Mouse (Mus musculus): Measurements from ENCODE around the gene Hyal3.

Hyal3 gene

DNA sequence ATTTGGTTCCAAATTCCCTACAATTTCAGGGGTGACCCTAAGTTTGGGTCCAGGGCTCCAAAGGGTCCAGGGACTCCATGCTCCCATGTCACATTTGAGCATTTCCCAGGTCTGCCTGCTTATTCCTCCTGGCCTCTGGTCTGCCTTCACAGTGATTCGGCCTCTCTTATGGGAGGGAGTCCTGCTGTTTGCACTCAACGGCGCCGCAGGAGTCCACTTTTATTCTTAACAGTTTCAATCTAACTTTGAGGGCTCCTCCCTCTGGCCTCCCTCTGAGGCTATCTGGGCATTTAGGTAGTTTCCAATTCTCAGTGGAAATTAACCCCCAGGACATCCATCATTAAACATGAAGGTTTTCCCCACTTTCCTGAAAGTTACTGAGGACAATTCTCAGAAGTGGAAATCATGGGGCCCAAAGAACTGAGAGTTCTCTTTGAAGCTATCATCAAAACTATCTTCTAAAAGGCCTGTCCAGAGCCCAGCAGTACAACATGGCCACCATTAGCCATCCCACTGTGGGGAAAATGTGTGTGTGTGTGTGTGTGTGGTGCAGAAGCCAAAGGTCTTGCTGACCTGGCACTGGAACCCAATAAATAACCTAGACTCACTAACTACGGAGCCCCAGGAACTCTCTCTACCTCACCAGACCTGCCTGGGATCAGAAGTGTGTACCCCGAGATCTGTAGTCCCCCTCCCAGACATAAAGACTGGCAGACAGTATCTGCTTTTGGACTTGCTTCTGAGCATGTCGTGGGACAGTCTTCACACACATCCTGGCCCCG, 13.9 kb downstream of the Hyal3 start:
- no peak for DNase-seq (ENCODE audit: low read depth in 1 of 2, low spot score in 2 of 2)

DNA sequence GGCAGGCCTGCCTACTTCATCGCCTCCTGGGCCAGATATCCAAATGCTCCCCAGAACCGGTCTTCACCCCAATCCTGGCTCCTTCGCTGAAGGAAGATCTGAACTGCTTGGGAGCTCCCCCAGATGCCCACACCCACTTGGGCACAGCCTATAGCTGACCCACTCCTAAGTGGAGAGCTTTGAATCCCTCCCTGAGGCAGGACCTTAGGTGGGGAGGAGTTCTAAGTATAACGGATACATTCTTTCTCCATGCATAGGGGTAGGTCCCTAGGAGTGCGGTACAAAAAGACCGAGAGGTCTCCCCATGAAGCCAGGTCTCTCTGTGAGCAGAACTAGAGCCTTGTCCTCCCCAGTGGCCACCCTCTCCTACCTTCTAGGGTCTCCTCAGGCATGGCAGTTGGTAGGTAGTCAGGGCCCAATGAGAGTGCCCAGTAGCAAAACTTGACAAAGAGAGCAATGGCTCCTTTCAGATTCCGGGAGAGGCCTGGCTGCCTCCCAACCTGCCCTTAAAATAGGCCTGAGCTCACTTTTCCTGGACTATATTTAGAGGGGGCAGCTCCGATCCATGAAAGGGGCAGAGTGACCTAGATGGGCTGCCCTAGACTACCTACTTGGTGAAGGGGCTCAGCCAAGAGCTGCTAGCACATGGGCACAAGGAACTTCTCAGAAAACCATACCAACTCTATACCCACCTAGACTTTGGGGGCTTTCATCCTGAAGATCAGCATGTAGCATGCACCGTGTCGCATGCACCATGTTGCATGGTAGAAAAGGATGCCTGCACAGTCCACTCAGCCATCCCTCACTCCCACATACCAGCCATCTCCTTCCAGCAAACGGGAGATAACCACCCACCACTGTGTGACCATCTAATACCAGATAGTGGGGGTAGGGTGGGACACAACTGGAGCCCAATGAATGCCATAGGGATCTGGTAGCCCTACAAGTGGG, 16.3 kb downstream of the Hyal3 start:
- no peak for DNase-seq (ENCODE audit: low read depth in 1 of 2, low spot score in 2 of 2)

DNA sequence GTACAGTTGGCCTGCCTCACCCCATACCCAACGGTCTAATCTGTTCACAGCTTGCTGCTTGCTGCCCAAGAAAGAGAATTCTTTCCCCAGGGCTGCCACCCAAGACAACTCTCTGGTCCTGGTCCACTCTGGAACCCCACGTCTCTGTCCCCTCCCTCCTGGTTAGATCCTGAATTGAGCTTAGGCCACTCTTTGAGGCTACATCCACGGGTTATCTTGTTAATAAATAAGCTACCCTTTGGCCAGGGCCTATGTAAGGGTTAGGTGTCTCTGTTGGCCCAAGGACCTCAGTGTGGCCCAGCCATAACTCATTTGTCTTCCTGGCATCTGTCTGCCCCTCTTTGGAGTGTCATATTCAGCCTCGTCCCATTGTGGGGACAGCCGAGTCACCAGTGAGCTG, 17.8 kb downstream of the Hyal3 start:
- no peak for DNase-seq (ENCODE audit: low read depth in 1 of 2, low spot score in 2 of 2)

DNA sequence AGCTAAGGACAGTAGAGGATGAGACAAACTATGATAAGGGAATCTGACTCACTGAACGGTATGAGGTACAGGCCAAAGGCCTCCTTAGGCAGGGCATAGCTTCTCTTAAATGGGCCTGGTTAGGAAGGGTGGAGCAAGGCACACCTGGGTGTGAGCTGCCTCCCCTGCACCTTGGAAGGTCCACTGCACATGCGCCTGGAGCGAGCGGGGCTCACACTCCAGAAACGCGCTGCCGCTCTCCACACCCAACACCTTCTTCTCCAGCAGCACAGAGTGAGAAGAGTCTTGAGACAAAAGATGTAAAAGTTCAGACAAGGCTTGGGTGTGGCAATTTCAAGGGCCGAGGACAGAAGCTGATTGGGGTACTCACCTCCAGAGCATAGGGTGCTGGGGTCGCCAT, 18.8 kb downstream of the Hyal3 start:
- no peak for DNase-seq (ENCODE audit: low read depth in 1 of 2, low spot score in 2 of 2)

DNA sequence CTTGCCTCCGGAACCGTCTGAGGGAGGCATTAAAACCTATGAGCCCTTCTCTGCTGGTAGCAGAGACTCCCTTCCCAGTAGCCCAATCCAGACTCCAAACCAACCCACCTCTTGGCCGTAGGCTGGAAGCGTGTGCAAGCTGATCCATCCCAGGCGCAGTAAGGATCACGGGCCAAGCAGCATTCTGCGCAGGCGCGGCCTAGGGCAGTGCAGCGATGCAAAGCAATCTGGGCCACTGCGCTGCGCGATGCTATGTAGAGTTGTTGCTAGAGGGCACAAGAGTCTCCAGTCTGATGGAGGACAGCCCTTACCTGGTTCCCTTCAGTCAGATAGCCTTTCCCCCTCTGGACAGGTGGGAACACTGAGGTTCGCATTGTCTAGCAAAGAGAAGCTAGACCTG, 19.2 kb downstream of the Hyal3 start:
- DNase-seq (ENCODE audit: low read depth in 1 of 2, low spot score in 2 of 2) = no peak

DNA sequence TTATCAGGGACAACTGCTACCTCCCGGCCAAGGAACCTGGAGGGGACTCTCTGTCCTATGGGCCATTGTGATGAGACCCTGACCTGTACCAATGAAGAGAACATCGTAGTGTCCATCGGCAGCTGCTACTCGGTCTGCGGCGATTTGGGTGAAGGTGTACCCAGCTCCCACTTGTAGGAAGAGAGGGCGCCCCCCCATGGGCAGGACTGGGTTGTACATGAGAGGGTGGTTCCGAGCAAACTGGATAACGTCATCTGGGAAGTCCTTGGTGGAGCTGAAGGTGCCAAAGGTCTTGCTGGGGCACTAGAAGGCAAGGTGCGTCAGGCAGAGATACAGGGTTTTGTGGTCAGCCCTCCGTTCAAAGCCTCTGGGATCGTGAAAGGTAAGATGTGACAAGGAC, 20.1 kb downstream of the Hyal3 start:
- DNase-seq (ENCODE audit: low read depth in 1 of 2, low spot score in 2 of 2) = no peak

DNA sequence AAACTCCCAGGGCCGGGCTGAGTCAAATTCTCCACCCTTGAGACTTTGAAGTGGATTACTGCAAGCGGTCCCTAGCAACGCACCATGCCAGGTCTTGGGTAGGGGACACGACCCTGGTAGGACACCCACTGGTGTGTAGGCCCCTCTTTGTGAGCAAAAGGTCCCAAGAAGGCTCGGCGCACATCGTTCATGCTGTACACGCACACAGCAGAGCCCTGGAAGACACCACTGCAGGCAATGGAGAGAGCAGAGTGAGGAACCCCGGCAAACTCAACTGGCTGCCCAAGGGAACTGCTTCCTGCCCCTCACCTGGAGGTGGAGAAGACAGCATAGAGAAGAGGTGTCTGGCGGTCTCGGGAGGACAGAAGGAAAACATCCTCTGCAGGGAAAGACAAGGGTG, 20.7 kb downstream of the Hyal3 start:
- DNase-seq (ENCODE audit: low read depth in 1 of 2, low spot score in 2 of 2) = no peak

DNA sequence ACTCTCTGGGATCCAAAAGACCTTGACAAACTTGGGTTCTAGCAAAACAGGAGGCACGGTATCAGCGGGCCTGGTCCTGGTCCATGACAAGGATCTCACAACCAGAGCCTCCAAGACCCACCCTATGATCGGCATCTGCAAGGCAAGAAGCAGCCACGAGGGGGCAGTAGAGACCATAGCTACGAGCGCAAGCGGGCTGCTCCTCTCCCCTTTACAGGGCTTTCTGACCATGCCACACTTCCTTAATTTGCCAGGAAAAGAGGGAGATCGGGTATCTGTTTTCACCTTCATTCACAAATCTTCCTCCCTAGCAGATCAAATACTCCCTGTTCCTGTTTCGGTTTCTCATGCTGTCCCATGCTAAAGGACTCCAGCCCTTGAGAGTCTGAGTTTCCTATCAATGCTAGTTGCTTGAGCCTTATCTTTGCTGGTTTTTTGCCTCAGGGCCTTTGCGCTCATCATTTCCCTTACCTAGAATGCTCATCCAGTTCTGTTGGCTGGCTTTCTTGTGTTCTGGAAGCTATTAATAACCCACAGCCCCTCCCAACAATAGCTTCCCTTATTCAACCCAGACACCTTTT, 21.5 kb downstream of the Hyal3 start:
- DNase-seq (ENCODE audit: low read depth in 1 of 2, low spot score in 2 of 2) = peak; percentile 77 to 89

DNA sequence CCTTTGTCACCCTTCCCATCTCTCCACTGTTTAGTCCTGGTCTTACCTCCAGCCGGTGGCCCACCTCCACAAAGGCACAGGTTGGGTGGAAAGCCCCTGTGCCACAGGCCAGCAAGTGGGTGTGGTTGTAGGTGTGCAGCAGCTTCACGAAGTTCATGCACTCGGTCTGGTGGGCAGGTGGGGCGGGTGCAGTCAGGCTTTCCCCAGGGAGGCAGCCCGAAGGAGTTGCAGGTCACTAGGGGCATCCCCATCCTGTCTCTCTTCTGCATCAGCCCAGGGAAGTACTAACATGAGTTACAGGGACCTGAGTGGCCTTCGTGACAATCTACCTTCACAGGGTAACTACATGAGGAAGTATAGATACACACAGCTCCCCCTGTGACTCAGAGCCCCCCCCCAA, 22.6 kb downstream of the Hyal3 start:
- DNase-seq (ENCODE audit: low read depth in 1 of 2, low spot score in 2 of 2) = no peak

DNA sequence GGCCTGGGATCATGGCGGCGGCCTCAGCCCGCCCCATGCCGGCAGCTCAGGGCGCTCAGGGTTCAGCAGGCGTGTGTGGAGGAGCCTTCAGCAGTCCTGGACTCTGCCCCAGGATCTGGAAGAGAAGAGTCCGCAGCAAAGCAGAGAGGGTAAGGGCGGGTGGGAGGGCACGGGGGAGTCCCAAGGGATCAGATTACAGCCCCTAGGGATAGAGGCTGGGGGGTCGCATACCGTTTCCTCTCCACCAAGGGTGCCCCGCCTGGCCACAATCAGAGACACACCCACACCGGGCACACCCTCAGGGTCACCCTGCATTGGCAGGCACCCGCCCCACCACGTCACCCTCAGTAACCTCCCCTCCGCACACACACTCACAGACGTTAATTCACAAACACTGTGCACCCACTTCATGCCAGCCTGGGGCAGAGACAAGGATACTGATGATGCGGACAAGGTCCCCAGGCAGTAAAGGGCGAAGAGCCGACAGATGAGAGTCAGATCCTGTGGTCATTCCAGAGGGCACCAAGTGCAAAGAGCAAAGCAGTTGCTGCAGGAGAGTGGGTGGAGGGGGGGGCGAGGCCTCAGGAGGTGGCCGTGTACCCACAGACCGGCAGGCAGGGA, 24.5 kb downstream of the Hyal3 start:
- DNase-seq (ENCODE audit: low read depth in 1 of 2, low spot score in 2 of 2) = no peak

DNA sequence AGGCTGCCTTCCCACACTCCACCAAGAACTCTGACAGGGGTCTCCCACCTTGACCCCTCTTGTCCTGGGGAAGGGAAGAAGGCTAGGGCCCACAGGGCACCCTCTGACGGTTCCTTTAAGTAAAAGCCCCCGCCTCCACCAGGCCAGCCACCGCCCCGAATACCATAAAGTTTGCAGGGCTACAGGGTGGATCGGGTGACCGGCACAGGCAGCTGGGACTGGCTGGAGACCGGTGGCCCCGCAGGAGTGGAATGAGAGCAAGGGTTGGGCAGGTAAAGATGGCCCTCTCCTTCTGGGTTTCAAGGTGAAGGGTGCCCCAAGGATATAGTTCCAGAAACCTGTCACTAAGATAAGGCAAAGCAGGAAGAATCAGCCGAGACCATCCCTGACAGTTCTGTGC, 26.0 kb downstream of the Hyal3 start:
- DNase-seq (ENCODE audit: low read depth in 1 of 2, low spot score in 2 of 2) = no peak

DNA sequence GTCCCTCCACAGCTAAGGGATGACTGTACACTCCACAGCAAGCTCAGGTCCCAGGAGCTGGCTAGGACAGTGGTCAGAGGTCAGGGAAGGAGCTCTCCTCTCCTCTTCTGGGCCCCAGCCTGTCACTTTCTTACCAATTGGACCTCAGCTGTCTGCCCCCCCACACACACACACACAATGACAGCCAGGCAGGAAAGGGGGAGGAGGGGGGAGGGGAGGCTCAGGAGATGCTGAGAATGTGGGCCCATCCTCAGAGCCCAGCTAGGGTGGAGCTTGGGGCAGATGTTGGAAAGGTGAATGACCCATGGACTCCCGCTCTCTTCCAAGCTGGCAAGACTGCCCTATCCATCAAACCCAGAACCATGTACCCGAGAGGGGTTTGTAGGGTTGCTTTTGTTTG, 26.4 kb downstream of the Hyal3 start:
- no peak for DNase-seq (ENCODE audit: low read depth in 1 of 2, low spot score in 2 of 2)

DNA sequence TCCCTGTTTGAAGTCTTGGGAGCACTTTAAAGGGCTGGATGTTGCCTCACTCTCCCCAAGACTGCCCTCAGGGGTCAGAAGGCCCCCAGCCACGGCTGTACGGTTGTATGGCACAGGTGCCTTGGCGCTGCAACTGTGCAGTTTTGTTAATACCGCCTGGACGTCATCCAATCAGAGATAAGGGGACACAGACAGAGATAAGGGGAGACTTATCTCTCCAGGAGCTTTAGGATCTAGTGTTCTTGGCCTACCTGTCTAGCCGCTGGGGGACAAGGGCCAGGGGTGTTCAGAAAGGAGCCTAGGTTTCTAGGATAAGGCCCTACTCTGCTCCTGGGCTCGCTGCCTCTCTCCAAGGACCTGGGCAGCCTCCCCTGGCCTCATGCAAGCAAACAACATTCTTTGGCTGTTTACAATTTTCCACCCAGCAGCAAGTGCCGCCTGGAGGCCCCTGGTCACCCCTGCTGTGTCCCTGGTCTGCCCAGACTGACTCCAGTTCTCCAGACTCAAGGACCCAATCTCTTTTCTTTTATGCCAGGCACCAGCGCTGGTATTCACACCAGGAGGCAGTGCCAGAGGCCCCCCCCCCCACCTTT, 27.1 kb downstream of the Hyal3 start:
- no peak for DNase-seq (ENCODE audit: low read depth in 1 of 2, low spot score in 2 of 2)

DNA sequence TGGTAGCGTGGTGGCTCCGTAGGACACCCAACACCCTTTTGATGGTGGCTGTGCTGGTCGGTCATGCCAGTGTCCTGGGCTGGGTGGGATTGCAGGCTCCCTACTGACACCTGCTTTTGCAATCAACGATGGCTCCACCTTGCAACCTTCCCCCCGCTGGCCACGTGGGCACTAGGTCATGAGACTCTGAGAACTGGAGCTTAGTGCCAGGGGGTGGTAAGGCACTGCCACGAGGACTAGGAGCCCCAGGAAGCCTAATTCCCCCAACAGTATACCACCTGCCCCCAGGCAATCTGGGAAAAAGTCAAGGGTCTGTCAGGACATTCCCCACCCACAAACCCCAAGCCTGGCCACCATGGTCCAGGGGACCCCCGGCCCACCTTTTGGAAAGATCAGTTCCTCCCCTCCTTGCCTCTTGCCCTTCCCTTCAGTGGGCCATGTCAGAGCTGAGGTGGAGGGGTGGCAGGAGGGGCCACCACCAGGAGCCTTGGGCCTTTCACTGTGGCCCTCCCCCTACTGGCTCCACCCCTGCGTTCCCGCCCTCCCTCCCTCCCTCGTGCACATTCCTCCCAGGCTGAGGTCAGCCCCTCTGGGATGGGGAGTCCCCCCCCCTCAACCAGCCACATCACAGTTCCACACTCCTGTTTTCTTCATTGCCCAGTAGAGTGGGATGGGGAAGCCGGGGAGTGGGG, 28.3 kb downstream of the Hyal3 start, which contains the start of gene Sema3b:
Gene Sema3b (minus strand): TSS at position 489 of the 692 bp plus-strand sequence.
- DNase-seq (ENCODE audit: low read depth in 1 of 2, low spot score in 2 of 2) = no peak

DNA sequence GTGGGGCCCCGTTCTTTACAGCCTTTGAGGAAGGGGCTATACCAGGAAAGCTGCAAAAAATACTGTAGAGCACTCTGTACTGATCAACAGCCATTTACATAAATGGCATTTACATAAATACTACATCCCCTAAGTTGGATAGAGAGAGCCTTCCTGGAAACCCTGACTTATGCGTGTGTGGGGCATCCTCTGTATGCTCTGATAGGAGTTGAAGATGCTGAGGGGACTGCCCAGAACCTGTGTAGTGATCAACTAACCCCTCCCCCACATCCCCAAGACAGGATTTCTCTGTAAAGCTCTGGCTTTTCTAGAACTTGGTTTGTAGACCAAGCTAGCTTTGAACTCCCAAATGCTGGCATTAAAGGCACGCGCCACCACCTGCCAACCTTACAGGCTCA, 28.8 kb downstream of the Hyal3 start:
- no peak for DNase-seq (ENCODE audit: low read depth in 1 of 2, low spot score in 2 of 2)

DNA sequence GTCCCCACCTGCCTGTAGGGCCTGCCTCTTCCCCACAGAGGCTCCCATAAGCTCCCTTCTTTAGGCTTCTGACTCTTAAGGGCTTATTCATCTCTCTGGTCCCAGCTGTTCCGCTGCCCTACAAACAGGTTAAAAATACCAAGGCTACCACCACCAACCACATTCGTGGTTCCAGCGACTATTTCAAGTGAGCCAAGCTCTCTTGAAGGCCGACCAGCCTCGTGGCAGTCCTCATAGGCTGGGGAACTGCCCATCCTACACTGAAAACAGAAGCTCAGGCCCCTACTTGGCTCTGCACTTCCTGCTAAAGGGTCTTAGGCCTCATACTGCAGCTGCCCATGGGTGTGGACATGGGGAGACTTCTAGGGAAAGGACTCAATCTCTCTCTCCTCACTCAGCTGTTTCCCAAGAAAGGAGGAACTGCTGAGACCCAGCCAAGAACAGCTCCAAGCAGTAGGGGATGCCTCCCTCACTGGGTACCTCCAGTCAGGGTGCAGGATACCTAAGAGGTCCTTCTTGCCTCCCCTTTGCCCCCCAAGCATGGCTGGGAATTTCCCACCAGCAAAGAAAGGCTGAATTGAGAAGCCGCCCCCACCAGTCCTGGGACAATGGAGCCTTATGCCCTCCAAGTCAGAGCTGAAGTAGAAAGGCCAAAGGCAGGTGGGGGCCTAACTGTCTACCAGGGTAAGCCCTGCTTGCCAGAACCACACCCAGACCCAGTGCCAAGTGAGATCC, 31.0 kb downstream of the Hyal3 start:
- DNase-seq (ENCODE audit: low read depth in 1 of 2, low spot score in 2 of 2) = no peak

DNA sequence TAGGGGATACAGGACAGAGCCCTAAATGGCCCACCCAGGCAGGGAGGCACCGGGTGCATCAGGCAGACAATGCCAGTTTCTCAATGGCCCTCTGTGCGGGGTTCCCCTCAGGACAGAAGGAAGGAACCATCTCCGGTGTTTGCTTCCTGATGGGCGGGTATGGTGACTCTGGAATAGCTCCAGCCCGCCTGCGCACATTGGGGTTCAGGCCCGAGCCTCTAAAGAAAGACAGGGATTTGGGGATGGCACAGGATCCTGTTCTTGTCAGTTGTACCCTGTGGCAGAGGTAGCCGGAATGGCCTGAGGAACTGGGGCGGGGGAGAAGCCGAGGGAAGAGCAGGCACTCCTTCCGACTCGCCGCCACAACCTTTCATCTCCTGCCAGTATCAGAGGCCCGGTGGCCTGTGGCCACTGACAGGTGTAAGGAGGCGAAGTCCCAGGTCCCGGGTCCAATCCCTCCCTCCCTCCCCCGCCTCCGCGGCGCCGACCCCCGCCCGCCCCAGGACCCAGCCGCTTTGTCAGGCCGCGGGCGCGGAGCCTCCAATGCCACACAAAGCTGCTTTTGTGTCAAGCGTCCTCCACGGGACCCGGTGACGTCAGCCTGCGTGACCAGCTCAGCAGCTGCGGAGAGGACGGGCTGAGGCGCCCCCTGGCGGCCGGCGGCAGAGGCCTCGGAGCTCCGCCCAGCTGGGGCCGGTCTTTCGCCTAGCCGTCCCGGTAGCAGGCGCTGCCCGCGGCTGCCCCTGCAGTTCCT, 31.8 kb downstream of the Hyal3 start:
- DNase-seq (ENCODE audit: low read depth in 1 of 2, low spot score in 2 of 2) = peak; percentile 94 to 99

DNA sequence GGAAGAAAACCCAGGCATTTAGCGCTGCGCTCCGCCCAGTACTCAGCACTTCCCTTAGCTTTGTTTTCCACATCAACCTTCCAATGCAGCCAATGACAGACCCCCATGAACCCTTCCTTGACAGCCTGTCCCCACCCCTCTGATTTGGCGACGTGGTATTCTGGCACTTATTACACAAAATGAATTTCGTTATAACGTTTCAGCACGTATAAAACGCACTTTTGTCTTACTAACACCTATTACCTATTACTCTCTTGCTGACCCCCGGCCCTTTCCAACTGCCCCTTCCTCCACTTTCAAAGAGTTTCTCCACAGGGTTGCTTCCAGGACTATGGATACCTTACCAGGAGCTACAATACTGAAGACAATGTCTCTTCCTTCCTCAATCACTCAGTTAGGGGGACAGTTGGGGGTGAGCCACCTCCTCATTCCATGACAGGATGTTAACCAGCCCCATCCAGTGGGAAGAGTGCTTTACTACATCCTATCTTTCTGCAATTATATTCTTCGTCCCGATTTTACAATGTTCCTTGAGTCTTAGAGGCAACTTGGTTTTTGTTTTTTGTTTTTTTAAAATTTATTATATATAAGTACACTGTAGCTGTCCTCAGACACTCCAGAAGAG, 32.4 kb downstream of the Hyal3 start:
- DNase-seq (ENCODE audit: low read depth in 1 of 2, low spot score in 2 of 2) = no peak

DNA sequence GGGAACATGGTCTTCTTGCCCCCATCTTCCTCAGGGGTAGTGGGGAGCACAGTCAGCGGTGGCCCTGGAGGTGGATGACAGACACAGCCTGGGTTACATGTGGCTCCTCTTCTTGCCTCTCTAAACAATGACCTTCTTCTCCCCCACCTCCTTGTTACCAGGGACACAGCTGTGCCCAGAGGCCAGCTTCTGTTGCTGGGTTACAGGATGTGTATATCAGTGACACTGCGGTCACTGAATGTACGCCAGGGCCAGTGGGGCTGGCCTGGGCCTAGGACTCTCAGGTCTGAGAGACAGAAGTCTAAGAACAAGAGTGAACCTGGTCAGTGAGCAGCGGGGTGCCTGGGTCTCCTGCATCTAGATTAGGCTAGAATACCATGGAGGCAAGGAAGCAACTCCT, 34.4 kb downstream of the Hyal3 start:
- no peak for DNase-seq (ENCODE audit: low read depth in 1 of 2, low spot score in 2 of 2)

Data from monocyte, adult 2 months (primary cell).